Mouse (Mus musculus): ENCODE measurements around the gene C1ql2. TPM values are rescaled to one million over a fixed set of nuclear protein-coding genes. Genes with fewer than 3 reads are reported as not detected.
A peak's percentile ranks its signal among the peaks of the same experiment; 100 is the strongest.

Gene C1ql2
- total RNA-seq (2021) = 1 to 10 TPM; 1.5 TPM

DNA sequence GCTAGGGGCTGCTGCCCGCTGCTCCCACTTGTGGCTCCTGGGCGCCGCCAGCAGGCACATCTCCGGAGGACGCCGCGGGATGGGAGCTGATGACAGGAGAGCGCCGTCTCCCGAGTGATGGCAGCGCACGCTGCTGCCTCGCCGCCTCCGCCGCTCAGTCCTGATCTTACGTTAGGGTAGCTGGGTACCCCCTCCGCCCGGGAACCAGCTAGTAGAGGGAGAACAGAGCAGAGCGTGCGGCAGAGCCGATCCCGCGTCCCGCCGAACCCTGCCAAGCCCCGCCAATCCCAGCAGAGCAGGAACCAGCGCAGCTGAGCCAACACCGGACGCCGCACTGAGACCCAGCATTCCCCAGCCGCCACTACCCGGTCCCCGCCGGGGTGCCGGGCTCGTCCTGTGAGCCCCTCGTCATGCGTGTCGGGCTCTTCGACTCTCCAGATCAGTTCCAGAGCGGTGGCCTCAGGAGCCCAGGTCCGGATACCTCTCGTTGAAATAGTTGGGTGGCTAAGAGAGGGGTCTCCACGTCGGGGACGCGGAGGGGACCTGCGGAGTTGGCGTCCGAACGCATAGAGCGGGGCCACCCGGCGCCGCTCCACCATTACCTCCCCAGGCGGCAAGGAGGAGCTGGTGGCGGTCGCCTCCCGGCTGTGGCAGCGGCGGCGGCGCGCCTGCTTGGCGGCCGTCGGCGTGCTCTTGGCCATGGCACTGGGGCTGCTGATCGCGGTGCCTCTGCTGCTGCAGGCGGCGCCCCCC, at the start of gene C1ql2:
Gene C1ql2 (plus strand): TSS at position 164 of the 753 bp plus-strand sequence.
- intact Hi-C loops (cut with DNase I) = loop anchor here (5.0 to 10.0 kb wide), 2 partner anchors 146 to 212 kb away; no protein-coding TSS in a partner anchor
- DNase-seq (ENCODE audit: extremely low spot score in 1 of 2, low spot score in 2 of 2) = peak; percentile 12 to 65

DNA sequence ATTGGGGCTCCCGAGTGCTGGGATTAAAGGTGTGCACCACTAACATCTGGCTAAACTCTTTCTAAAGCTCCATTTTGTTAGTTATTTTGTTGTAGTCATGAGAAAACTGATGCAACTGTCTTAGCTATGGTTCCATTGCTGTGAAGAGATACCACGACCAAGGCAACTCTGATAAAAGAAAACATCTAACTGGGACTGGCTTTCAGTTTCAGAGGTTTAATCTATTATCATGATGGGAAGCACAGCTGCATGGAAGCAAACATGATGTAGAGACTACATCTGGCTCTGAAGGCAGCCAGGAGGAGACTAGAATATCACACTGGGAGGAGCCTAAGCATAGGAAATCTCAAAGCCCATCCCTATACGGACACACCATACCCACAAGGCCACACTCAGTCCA, 48.7 kb upstream of the C1ql2 start:
- intact Hi-C loops (cut with DNase I) = no loop called here
- DNase-seq (ENCODE audit: extremely low spot score in 1 of 2, low spot score in 2 of 2) = no peak

DNA sequence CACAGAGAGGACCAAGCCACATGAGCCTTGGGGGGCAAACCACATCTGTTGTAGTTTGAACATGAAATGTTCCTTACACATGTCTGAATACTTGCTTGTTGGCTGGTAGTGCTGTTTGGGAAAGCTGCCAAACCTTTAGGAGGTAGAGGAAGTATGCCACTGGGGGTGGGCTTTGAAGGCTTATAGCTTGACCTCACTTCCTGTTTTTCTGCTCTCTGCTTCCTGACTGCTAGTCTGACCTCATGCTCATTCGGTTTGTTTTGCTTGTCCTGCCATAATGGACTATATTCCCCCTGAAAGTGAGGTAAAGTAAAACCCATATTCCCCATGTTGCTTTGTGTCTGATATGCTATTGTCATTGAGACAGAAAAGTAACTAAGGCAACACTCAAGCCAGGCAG, 46.6 kb upstream of the C1ql2 start:
- DNase-seq (ENCODE audit: extremely low spot score in 1 of 2, low spot score in 2 of 2) = no peak
- intact Hi-C loops (cut with DNase I) = no loop called here

DNA sequence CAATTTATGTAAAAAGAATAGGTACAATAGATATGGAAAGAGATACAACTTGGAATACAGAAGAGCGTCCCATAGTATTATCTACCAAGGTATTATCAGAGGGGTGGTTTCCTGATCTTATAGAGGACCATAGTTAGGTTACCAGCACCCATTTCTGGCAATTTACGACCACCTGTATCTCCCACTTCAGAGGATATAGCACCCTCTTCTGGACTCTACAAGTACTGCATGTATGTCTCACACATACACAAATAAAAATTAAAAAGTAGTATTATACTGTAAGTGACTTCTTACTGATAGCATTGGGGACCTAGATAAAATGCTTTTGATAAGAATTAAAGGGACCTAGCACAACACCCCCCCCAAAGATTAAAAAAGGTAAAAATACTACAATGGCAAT, 43.4 kb upstream of the C1ql2 start:
- DNase-seq (ENCODE audit: extremely low spot score in 1 of 2, low spot score in 2 of 2) = no peak
- intact Hi-C loops (cut with DNase I) = no loop called here

DNA sequence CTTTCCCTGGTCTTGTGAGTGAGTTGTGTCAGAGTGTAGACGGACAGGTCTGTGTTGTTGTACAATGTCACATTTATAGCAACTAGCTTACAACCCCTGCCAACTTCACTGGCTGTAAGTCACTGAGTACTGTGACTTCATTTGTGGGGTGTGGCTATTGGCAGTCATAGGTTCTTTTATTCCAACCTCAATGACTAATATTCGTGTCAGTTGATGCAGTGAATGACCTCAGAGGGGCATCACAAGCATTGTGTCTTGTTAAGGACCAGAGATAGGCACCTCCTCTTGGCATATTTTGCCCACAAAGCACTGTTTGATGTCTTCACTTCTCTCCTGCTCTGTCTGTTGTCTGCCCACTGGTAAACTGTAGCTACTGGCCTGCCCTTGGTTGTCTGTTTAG, 34.6 kb upstream of the C1ql2 start:
- intact Hi-C loops (cut with DNase I) = no loop called here
- DNase-seq (ENCODE audit: extremely low spot score in 1 of 2, low spot score in 2 of 2) = no peak

DNA sequence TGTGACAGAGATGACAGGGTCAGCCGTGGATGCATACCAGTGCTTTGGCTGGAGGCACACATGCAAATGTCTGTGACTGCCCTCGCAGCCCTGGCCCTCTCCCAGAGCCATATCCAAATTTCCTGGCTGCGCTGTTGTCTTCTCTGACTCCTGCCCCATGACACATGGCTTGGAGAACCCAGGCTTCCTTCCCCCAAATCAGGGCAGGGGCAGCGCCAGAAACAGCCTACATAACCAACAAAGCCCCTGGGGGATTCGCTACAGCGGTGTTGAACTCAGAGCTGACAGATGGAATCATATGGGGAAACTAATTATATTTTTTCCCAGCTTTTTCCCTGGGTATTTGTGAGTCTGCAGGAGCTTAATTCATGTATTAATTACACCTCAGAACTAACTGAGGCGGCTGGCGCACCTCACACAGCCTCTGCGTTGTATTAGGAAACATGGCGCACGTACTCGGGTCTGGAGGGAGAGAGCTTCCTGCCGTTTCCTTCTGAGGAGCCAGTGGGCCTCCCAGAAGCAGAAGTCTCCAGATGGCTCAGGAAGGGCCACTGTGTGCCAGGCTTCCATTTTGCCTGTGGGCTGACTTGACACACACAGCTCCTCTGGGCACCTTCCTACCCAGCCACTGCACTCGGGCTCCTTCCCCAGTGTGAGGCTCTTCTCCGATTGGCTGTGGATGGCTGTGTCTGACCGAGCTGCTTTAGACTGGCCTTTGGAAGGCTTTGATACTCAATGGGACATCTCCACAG, 18.9 kb upstream of the C1ql2 start:
- no peak for DNase-seq (ENCODE audit: extremely low spot score in 1 of 2, low spot score in 2 of 2)
- intact Hi-C loops (cut with DNase I) = no loop called here

DNA sequence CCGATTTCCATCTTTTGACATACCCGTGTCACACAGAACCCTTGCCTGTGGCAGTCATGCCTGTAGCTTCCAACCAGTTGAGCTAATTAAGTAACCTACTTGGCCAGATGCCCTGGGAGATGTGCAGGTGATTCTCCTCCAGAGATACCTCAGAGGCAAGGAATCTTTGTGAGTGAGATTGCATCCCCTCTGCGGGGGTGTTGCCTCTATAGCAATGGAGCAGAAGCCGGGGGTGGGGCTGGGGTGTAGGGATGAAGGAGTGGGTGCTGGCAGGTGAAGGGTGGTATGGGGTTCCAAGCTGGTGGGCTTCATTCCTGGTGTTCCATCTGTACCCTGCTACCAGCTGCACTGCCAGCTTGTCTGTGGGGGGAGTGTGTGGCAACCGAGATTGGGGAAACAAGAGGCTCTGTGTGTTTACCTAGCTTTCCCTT, 17.2 kb upstream of the C1ql2 start:
- no peak for DNase-seq (ENCODE audit: extremely low spot score in 1 of 2, low spot score in 2 of 2)

DNA sequence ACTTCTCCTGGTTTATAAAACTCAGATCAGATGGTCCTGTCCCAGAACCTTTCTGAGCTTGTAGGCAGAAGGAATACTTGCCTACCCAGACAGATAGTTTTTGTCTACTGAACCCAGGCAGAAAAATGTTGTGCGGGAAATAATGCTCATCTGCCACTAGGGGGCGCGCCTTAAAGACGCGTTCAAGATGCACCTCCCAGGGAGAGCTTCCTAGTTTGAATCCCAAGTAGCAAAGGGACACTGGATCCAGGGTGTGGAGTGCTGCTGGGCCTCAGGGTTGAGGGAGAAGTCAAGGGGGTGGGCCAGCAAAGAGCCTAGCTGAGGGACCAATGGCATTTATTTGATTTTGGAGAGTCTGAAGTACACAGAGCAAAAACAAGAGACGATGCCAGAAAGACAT, 12.7 kb upstream of the C1ql2 start:
- intact Hi-C loops (cut with DNase I) = no loop called here
- peak in 1 of 2 experiments; percentile 39 for DNase-seq (ENCODE audit: extremely low spot score in 1 of 2, low spot score in 2 of 2)

More for the DNA sequence above, 17.2 kb upstream of the C1ql2 start:
- intact Hi-C loops (cut with DNase I) = no loop called here

DNA sequence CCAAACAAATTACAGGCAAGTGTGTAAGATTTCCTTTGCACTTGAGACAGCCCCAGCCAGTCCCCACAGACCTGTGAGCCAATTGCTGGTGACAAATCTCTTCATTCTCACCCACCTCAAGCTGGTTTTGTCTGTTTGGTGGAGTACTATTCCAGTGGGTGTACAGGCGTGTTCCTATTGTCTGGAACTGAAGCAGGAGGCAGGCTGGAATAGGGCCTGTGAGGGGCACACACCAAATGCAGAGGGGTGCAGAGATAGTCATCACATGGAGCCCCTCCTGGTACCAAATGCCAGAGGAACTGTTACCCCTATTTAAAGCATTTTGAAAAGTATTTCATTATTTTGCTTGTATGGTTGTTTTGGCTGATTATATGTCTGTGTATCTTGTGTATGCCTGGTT, 12.2 kb upstream of the C1ql2 start:
- intact Hi-C loops (cut with DNase I) = no loop called here

DNA sequence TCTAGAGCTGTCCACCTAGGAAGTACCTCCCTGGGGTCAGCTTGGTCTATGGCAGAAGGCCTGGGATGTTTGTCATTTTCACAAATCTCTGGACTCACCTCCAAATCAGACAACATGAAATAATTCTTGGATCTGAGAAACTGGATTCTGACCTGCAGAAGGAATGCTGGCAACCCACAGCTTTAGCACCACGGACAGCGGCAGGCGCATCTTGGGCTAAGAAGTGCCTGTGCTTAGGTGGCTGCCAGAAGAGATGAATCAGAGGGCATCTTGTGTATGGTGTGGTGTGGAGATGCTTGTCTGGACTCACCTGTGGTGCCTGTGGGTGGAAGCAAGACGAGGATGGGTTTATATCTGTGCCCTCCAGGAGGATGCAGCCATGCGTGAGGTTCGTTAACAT, 8.5 kb upstream of the C1ql2 start:
- peak in 1 of 2 experiments; percentile 30 for DNase-seq (ENCODE audit: extremely low spot score in 1 of 2, low spot score in 2 of 2)
- intact Hi-C loops (cut with DNase I) = no loop called here

More for the DNA sequence above, 12.2 kb upstream of the C1ql2 start:
- no peak for DNase-seq (ENCODE audit: extremely low spot score in 1 of 2, low spot score in 2 of 2)

DNA sequence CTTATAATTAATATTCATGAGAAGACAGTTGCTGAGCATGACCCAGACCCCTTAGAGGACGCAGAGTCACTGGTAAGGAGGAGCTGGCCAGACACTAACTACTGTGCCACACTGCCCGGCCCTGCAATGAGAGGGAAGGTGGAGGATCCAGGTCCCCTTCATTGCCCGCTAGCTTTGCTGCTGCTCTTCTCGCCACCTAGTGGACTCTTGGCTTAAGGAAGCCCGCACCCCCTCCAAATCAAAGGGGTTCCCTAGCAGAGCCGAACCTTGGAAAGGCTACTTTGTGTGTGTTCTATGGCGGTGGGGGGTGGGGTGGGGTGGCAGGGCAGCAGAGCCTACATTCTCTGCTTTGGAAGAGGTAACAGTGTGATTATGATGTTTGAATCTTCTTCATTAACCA, 2.4 kb upstream of the C1ql2 start:
- DNase-seq (ENCODE audit: extremely low spot score in 1 of 2, low spot score in 2 of 2) = peak in 1 of 2 experiments; percentile 35

DNA sequence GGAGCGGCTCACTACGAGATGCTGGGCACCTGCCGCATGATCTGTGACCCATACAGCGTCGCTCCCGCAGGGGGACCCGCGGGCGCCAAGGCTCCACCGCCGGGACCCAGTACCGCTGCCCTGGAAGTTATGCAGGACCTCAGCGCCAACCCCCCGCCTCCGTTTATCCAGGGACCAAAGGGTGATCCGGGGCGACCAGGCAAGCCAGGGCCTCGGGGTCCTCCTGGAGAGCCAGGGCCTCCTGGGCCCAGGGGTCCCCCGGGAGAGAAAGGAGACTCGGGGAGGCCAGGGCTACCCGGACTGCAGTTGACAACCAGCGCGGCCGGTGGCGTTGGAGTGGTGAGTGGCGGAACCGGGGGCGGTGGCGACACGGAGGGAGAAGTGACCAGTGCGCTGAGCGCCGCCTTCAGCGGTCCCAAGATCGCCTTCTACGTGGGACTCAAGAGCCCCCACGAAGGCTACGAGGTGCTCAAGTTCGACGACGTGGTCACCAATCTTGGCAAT, 842 bp downstream of the C1ql2 start:
- peak in 1 of 2 experiments; percentile 35 for DNase-seq (ENCODE audit: extremely low spot score in 1 of 2, low spot score in 2 of 2)
- intact Hi-C loops (cut with DNase I) = loop anchor here (5.0 to 10.0 kb wide), 2 partner anchors 146 to 211 kb away; no protein-coding TSS in a partner anchor

More for the DNA sequence above, 2.4 kb upstream of the C1ql2 start:
- intact Hi-C loops (cut with DNase I) = no loop called here

DNA sequence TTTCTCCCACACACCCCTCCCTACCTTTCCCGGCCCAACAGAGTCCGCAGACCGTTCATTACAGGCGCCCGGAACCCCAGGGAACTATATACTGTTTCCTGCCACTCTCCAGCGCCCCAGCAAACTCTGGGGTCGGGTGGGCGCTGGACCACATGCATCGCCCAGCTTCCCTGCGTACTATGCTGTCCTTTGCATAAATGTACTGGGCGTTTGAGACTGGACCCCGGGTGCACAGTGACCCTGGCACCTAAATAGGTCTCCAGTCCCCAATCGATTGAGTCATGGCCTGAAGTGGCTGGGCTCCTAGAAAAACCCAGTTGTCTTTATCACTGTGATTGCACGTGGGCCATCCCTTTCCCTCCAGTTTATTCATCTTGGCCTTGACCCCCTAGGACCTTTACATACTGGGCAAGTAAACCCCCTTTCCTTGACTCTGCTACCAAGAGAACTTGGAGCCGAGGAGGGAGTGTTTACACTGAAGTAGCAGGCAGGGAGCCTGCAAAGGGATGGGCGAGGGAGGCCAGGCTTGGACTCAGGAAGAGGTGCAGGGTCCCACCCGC, 1.5 kb downstream of the C1ql2 start:
- intact Hi-C loops (cut with DNase I) = loop anchor here (5.0 to 10.0 kb wide), 2 partner anchors 147 to 210 kb away; no protein-coding TSS in a partner anchor
- DNase-seq (ENCODE audit: extremely low spot score in 1 of 2, low spot score in 2 of 2) = no peak

DNA sequence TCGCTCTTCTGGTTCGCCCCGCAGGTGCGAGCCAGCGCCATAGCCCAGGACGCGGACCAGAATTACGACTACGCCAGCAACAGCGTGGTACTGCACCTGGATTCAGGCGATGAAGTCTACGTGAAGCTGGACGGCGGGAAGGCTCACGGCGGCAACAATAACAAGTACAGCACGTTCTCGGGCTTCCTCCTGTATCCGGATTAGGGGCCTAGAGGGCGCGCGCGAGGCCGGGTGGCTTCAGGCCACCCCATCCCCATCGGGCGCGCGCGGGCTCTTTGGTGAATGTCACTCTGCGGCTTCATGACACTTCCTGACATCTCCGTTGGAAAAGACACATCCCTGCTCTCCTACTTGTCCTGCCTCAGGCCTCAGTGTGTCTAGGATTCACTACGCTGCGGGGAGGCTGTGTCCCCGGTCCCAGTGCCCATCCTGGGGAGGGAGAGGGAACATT, 2.0 kb downstream of the C1ql2 start:
- DNase-seq (ENCODE audit: extremely low spot score in 1 of 2, low spot score in 2 of 2) = peak in 1 of 2 experiments; percentile 58
- intact Hi-C loops (cut with DNase I) = loop anchor here (5.0 to 10.0 kb wide), 2 partner anchors 148 to 210 kb away; no protein-coding TSS in a partner anchor

DNA sequence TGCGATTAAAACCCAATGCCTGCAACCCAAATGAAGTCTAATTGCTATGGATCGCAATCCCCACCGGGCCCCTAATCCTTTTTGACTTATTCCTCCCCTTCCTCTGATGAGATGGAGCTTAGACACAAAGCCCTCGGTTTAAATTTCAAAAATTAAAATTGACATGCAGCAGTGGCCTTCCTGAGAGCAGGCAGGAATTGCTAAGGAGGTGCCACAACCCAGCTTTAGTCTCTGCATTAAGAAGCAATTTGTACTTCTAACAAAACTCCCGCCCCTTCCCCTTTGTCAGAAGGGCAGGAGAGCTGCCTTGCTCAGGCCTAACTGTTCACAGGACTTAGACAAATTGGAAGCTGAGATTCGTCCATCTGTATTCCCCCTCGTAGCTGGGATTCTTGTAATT, 4.6 kb downstream of the C1ql2 start:
- intact Hi-C loops (cut with DNase I) = loop anchor here (10.0 kb wide), 1 partner anchor 150 kb away; no protein-coding TSS in a partner anchor
- no peak for DNase-seq (ENCODE audit: extremely low spot score in 1 of 2, low spot score in 2 of 2)

DNA sequence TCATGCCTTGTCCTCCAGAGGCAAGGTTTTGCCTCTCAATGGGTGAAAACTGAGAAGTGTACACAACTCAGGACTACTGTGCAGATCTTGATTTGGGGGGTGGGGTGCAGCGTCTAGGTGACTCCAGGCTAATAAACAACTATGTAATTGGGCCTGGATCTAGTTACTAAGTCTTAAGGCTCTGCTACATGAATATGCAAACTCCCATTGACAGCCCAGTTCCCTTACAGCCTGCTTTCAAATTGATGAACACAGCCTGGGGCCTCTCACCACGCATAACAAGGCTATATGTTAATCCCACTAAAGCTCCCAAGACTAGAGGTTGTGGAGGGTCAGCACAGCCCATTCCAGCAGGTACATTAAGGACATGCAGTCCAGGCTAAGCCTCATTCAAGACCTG, 14.0 kb downstream of the C1ql2 start:
- intact Hi-C loops (cut with DNase I) = no loop called here
- no peak for DNase-seq (ENCODE audit: extremely low spot score in 1 of 2, low spot score in 2 of 2)

DNA sequence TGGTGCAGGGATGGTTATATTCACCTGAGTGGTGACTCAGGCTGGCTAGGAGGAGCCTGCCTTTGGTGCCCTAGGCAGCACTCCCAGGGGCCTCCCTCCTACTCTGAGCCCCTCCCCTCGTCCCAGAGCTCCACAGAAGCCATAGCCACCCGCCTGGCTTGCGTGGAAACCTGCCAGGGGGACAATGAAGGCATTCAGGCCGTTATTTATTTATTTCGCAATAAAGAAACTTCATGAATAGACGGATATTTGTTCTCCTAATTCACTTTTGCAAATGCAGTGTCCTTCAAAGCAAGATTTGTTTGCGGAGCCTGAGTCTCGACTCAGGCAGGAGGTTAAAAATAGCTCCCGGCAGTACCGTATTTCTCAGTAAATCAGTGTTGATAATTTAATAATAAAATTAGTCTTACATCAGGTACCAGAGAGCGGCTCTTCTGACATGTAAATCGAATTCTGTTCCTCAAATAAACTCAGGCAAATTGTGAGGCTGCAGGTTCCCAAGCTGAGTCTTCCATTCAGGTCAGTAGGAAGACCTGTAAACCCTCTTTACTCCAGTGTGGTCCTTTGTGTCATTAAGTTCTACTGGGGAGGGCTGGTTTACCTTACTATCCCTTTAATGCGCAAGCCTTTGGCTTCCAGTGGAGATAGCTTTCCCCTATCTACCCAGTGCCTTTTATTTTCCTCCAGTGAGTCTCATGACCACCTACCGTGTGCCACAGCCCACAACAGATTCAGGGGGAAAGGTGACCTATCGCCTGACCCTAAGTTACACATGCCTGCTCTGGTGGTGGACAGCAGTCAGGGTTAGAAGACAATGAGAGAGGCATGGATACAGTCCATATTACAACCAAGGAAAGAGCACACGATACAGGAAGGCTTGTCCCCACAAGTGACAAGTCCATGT, 17.2 kb downstream of the C1ql2 start:
- DNase-seq (ENCODE audit: extremely low spot score in 1 of 2, low spot score in 2 of 2) = peak; percentile 19 to 82
- intact Hi-C loops (cut with DNase I) = no loop called here

DNA sequence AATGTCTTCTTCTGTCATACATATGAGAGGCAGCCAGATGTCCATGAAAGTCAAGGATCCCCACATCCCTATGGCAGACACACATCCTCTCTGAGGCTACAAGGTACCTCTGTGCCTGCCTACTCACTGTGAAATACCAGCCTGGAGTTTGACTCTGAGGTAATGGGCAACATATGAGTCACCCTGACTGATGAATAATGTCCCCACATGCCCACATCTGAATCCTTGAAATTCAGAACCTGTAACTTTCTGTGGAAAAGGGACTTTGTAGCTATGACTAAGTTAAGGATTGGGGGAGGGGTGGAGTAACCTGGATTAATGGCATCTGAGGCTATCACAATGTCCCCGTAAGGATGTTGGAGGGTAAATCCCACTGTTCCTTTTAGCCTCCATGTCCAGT, 23.3 kb downstream of the C1ql2 start:
- no peak for DNase-seq (ENCODE audit: extremely low spot score in 1 of 2, low spot score in 2 of 2)
- intact Hi-C loops (cut with DNase I) = no loop called here

All from left cerebral cortex, postnatal 10 days (tissue).